Mouse (Mus musculus) testis, adult 2 months (tissue): ENCODE results near the gene Syt12.

ENCODE experiments used
- CTCF ChIP-seq: fragments of 200-500 bp; IDR thresholded peaks from 2 replicates; pipeline ENCODE4 v1.5.1; 2012; ENCODE audit warnings: low read depth, mild to moderate bottlenecking, inconsistent platforms, low read length, moderate library complexity; ENCODE audit not compliant: control insufficient read depth, insufficient read depth, insufficient replicate concordance
- POLR2A ChIP-seq: fragments of 200-500 bp; IDR thresholded peaks from 2 replicates; pipeline ENCODE4 v1.6.1; 2012; ENCODE audit warnings: low read depth, mild to moderate bottlenecking, inconsistent platforms, low read length, moderate library complexity; ENCODE audit not compliant: control insufficient read depth

DNA sequence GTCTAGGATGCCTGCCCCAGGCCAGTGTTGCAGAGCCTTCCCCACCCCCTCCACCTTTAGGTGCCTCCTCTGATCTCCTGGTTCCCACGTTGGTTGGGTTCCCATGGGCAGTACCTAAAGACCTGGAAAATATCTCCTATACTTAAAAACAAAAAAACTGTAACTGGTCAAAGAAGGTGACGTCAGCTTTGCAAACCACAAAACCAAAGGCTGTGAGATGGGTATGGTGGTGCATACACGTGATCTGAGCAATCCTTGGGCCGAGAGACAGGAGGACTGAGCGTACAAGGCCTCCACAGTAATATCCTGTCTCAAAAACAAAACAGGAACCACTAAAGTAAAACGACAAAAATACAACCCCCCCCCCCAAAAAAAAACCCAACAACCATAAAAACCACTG lies 39.4 kb downstream of the Syt12 start:
- TF ChIP-seq CTCF (no peak), POLR2A (no peak)
